Mouse (Mus musculus) gastrocnemius, adult 2 months (tissue): ENCODE results near the gene Mipep. TPM values are rescaled to one million over a fixed set of nuclear protein-coding genes. Genes with fewer than 3 reads are reported as not detected.

Experiments used
- DNase-seq: peaks from one replicate; pipeline ENCODE4 v3.0.0; 2022
- H3K27ac ChIP-seq: fragments of 200-600 bp; 2 replicates; pipeline ENCODE4 v1.8.1; 2022; ENCODE audit warnings: mild to moderate bottlenecking
- H3K4me3 ChIP-seq: fragments of 200-600 bp; 2 replicates; pipeline ENCODE4 v1.8.1; 2022; ENCODE audit warnings: mild to moderate bottlenecking, moderate library complexity
- CTCF ChIP-seq: fragments of 200-600 bp; IDR thresholded peaks from 2 replicates; pipeline ENCODE4 v1.8.1; 2022; ENCODE audit warnings: antibody characterized with exemption, mild to moderate bottlenecking, moderate library complexity
- intact Hi-C: fragments of 180-260 bp; cut with DNase I; formaldehyde crosslinking; loops from one replicate; pipeline ENCODE4 v1.15.1; 2025
- total RNA-seq, 2 experiments: library from RNA; stranded (reverse); gene quantifications; 2 replicates each; pipeline ENCODE4 v1.2.3; 2021

Gene Mipep
- total RNA-seq, 2 experiments from 2014 or later, result 32.7 to 38.3 TPM

DNA sequence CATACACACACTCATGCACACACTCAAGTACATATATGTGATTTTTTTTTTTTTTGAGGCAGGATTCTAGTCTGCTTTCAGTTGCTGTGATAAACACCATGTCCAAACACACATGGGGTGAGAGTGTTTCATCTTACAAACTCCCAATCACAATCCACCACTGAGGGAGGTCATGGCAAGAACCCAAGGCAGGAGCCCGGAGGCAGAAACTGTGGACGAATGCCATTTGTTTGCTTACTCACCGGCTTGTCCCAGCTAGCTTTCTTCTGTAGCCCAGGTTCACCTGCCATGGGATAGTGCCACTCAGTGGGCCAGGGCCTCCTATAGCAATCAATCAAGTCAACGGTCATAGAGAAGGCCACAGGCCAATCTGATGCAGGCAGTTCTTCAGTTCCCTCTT, 125.0 kb downstream of the Mipep start:
- intact Hi-C loops, result loop anchor here (5.0 to 10.0 kb wide), 2 partner anchors 175 to 203 kb away; no protein-coding TSS in a partner anchor
- H3K4me3 ChIP-seq, result no peak overlapping the region
- TF ChIP-seq CTCF, result no peak
- DNase-seq, result no peak
- H3K27ac ChIP-seq, result no peak overlapping the region

DNA sequence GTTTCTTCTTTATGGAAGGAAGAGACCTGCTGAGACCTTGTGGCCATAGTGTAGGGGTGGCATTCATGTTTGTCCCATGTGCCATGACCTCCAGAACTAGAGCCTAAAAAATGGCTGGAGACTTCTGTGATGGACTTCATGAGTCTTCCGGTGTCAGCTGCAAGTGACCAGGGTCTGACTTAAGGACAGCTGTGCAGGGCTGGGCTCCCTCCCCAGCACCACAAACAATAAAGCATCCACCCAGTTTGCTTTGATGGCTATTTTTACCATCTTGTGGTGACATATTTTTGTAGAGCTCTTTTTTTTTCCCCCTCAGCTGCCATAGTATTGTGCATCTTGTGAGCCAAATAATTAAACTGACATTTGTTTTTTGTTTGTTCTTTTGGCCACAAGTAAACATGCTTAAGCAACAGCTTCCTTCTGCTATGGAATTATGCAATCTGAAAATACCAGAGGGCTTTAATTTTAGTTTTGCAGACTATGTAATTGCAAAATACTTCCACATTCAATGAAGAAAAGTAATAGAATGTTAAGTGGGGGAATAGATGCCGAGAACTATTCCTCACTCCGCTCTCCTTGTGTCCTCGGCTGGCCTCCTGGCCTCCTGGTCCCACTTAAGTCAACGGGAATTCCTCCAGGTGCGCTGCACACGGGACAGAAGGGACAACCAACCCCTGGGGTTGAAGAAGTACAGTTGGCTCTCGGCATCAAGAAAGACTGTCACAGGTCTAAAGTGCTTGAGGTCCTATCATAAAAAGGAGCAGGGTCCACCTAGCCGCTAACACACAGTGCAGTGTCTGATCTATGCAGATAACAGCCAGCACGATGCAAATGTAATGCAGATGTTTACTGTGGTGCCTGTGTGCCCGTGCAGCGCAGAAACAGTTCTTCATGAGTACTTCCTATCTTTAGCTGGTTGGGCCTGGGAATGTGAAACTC, 126.4 kb downstream of the Mipep start:
- DNase-seq, result no peak
- no peak overlapping the region for H3K4me3 ChIP-seq
- intact Hi-C loops, result no loop called here
- TF ChIP-seq CTCF, result no peak
- H3K27ac ChIP-seq, result no peak overlapping the region

DNA sequence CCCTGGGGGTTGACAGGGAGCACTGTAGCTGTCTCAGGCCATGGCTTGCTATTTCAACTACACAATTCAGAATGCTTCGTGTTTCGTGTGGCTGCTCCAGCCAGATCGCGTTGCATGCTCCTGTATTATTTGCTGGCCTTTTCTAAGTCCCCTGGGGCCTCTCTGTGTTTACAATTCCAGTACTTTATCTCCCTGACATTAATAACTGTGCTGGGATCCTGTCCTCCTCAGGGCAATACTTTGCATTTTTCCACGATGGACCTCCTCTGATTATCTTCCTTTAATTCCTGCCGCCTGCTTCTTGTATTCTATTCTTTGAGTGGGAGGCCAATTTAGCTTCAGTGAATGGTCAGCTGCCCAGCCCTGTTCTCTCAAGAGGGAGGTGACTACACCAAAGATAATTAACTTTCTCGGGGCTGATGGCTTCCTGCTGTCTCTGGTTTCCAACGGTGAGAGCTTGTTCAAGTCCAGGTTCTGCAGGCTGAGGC, 128.7 kb downstream of the Mipep start:
- Histone ChIP-seq H3K27ac (no peak overlapping the region), H3K4me3 (no peak overlapping the region)
- no peak for TF ChIP-seq CTCF
- DNase-seq, result no peak
- intact Hi-C loops, result no loop called here

DNA sequence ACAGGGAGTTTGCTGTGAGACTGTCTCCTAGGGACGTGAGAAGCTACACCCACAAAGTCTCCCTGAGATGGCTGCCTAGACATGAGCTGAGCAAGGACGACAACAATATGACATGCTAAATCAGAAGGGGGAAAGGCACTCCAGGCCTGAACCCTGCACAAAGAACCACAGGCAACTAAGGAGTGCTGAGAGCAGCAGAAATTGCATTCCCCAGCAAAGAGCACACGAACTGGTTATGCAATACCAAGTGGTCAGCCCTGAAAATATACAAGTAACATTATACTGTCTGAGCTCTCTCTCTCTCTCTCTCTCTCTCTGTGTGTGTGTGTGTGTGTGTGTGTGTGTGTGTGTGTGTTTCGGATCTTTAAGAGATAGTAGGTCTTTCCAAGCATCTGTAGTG, 132.3 kb downstream of the Mipep start:
- no peak for TF ChIP-seq CTCF
- DNase-seq, result no peak
- H3K27ac ChIP-seq, result no peak overlapping the region

DNA sequence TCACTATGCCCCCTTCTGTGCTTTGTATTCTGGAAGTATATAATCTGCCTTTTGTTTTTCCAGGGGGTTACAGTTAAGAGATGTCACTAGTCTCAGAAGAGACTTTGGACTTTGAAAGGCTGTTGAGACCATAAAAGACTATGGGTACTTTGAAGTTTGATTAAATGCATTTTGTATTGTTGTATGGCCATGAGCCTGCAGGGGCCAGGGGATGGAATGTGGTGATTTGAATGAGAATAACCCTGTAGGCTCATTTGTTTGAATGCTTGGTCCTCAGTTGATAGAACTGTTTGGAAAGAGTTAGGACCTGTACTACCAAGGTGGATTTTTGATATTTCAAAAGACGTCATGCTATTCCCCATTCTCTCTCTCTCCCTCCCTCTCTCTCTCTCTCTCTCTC, 141.6 kb downstream of the Mipep start:
- TF ChIP-seq CTCF, result no peak
- intact Hi-C loops, result no loop called here
- no peak for DNase-seq
- H3K4me3 ChIP-seq, result no peak overlapping the region
- H3K27ac ChIP-seq, result no peak overlapping the region

More for the DNA sequence above, 132.3 kb downstream of the Mipep start:
- H3K4me3 ChIP-seq, result no peak overlapping the region
- intact Hi-C loops, result no loop called here

DNA sequence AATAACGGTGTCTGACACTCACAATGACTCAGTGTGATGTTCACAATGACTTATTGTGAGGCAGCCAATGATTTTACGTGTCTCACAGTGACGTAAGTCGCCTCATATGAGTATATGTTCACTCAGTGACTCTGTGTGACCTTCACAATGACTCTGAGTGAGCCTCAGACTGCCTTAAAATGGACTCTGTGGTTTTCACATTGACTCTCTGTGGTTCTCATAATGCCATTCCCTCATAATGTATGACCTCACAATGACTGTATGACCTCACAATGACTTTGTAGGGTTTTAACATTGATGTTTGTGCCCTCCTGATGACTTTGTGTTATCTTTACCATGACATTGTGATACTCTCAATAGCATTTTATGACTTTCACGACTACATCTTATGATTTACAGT, 151.3 kb downstream of the Mipep start:
- no peak for DNase-seq
- no peak for TF ChIP-seq CTCF
- Histone ChIP-seq H3K27ac (no peak overlapping the region), H3K4me3 (no peak overlapping the region)
- intact Hi-C loops, result no loop called here

DNA sequence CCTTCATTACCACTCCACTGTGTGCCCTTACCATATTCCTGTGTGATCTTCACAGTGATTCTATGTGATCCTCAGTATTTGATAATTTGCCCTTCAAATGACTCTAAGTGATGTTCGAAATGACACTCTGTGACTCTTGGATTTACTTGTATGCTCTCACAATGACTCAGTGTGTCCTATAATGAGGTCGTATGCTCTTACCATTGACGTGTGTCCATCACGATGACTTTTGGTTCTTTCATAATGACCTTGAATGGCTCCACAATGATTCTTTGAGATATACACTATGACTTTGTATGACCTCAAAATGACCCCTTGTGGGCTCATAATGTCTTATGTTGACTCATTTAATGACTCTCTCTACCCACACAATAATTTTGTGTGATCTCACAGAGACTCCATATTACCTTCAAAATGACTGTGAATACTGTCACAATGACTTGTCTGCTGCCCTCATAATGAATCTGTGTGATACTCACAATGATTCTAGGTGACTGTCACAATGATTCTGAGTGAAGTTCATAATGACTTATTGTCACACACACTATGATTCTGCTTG, 153.2 kb downstream of the Mipep start:
- intact Hi-C loops, result no loop called here
- H3K27ac ChIP-seq, result no peak overlapping the region
- no peak for TF ChIP-seq CTCF
- no peak overlapping the region for H3K4me3 ChIP-seq
- DNase-seq, result no peak

Other genes starting within 250 kb of the Mipep start
- gene Spata13, start 150.6 kb upstream of the Mipep start, total RNA-seq, result 1 to 10 TPM; 3.8 to 4.3 TPM
- gene C1qtnf9, start 16.4 kb upstream of the Mipep start, total RNA-seq, result 10 to 100 TPM; 18.0 to 20.4 TPM